Mouse (Mus musculus) hindbrain, postnatal 0 days (tissue): Measurements from ENCODE around the gene Bicdl1. TPM values are rescaled to one million over a fixed set of nuclear protein-coding genes. Genes with fewer than 3 reads are reported as not detected.

Experiments
- ATAC-seq: fragments of 200-750 bp; cut with Nextera tagmentation; 2 replicates; pipeline ENCODE4 v1.8.0; 2017; ENCODE audit warnings: mild to moderate bottlenecking, moderate TSS enrichment, moderate library complexity
- DNase-seq: peaks from one replicate; pipeline ENCODE4 v3.0.0-alpha.2; 2015; ENCODE audit warnings: low spot score
- H3K27ac ChIP-seq: fragments of 300-500 bp; sonication (generic); 2 replicates; pipeline ENCODE4 v1.5.1; 2014; ENCODE audit warnings: mild to moderate bottlenecking
- H3K27me3 ChIP-seq: fragments of 300-500 bp; sonication (generic); 2 replicates; pipeline ENCODE4 v1.6.1; 2014; ENCODE audit warnings: low read length, mixed read lengths; ENCODE audit not compliant: insufficient read depth
- H3K36me3 ChIP-seq: fragments of 300-500 bp; sonication (generic); 2 replicates; pipeline ENCODE4 v1.6.1; 2014; ENCODE audit warnings: low read length, mixed read lengths; ENCODE audit not compliant: insufficient read depth
- H3K4me1 ChIP-seq: fragments of 300-500 bp; sonication (generic); 2 replicates; pipeline ENCODE4 v1.6.1; 2014; ENCODE audit warnings: antibody characterized with exemption, low read length, mixed read lengths; ENCODE audit not compliant: insufficient read depth
- H3K4me2 ChIP-seq: fragments of 300-500 bp; sonication (generic); 2 replicates; pipeline ENCODE4 v1.6.1; 2014; ENCODE audit warnings: low read depth, mild to moderate bottlenecking, low read length, moderate library complexity, mixed read lengths
- H3K4me3 ChIP-seq: fragments of 300-500 bp; sonication (generic); 2 replicates; pipeline ENCODE4 v1.5.1; 2014; ENCODE audit warnings: low read length
- H3K9ac ChIP-seq: fragments of 300-500 bp; sonication (generic); replicated peaks from 2 replicates; pipeline ENCODE4 v1.6.1; 2014; ENCODE audit warnings: mild to moderate bottlenecking, low read length, moderate library complexity, mixed read lengths
- H3K9me3 ChIP-seq: fragments of 300-500 bp; sonication (generic); 2 replicates; pipeline ENCODE4 v1.6.1; 2016; ENCODE audit warnings: low read length, mixed read lengths
- CTCF ChIP-seq: IDR thresholded peaks from 2 replicates; pipeline ENCODE4 v1.5.1; 2016; ENCODE audit warnings: antibody characterized with exemption, control low read depth, low read depth
- WGBS: fragments of 180-500 bp; shearing (Covaris S2); extraction: QIAGEN DNeasy Blood & Tissue Kit; methylation state at CpG from one replicate; pipeline ENCODE4 v1.1.7; 2014; 5-methylcytosine and 5-hydroxymethylcytosine counted together
- polyA plus RNA-seq: library from polyadenylated mRNA; unstranded; fragments of >200 nt; fragmentation: Nextera tagmentation; extraction: Ambion mirVana; gene quantifications from 2 replicates; pipeline ENCODE4 v1.2.1, GENCODE M21; 2015
- total RNA-seq: library from RNA; depleted of rRNA; stranded (reverse); fragments of >200 nt; gene quantifications from 2 replicates; pipeline ENCODE4 v1.2.3, GENCODE M21; 2014

The Bicdl1 gene
- total and polyA plus RNA-seq, 2 experiments from 2014 or later = 28.8 to 124 TPM

DNA sequence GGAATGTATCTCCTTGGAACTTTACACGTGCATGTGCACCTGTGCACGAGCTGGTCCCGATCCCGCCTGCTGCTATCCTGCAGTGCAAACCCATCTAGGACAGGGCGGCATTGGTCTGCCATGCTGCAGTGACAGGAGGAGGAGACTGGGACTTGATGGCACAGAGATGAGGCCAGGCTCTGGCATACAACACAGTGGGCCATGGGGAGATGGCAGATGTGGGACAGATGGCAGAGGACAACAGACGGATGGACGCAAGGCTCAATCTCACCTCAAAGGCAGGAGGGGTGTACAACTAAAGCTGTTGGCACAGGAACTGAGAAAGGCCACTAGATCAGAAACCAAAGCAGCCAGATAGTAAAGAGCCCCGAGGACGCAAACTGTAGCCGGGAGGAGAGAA is 80.5 kb downstream of the Bicdl1 start:
- no peak for DNase-seq
- TF ChIP-seq CTCF = no peak
- H3K9me3 ChIP-seq = no peaks in the 10 kb centered on the region
- no peak overlapping the region for H3K9ac ChIP-seq
- 0 out of 2 replicates have a peak overlapping the region, but pooled peaks have one; percentile 2 for H3K4me2 ChIP-seq
- peaks cover 37% of the 10 kb centered on the region for H3K36me3 ChIP-seq
- WGBS = 65% methylated on average over 10 of the region's 10 CpGs
- no peak for ATAC-seq
- H3K4me3 ChIP-seq = no peak overlapping the region
- no peaks in the 10 kb centered on the region for H3K27me3 ChIP-seq
- peaks cover 10% of the 10 kb centered on the region; the same call in 1 of the 2 replicates for H3K4me1 ChIP-seq
- H3K27ac ChIP-seq = no peak overlapping the region

DNA sequence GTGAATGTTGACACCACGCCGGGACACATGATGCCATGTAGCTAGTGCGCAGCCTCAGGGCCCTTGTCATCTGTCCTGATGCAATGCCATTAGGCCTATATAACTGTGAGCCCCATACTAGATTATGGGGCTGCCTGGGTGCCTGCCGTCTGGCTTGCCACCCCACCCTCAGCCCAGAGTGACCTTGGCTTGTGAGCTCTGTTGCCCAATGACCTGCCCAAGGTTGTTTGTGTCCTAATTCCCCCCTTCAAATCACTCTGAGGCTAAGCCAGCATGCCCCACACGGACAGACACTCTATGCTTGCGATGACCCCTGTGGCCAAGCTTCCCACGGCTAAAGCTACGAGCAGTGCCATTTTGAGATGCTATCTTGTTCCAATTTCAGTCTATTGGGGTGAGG is 81.7 kb downstream of the Bicdl1 start:
- H3K9ac ChIP-seq = no peak overlapping the region
- no peak overlapping the region for H3K27ac ChIP-seq
- H3K4me1 ChIP-seq = peaks cover 10% of the 10 kb centered on the region; the same call in 1 of the 2 replicates
- H3K4me3 ChIP-seq = no peak overlapping the region
- no peak overlapping the region for H3K4me2 ChIP-seq
- ATAC-seq (no peak), DNase-seq (no peak)
- no peaks in the 10 kb centered on the region for H3K9me3 ChIP-seq
- TF ChIP-seq CTCF = no peak
- peaks cover 46% of the 10 kb centered on the region for H3K36me3 ChIP-seq
- no peaks in the 10 kb centered on the region for H3K27me3 ChIP-seq
- WGBS = 79% methylated on average over 8 of the region's 8 CpGs

DNA sequence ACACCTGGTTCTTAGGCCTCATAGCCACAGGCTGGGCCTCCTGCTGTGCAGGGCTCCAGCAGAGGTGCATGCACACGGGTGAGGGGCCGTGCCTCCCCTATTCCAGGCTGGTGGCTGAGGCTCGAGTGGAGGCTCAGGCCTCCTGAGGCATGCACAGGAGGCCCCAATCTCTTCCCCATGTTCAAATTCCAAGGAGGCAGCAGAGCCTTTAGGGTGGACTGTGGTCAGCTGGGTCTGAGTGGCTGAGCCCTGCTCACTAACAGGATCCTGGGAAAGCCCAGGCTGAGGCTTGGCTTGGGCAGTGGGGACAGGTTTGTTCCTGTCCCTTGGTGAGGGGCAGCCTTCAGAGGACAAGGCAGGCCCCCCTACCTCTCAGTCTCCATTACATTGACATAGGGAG is 82.5 kb downstream of the Bicdl1 start:
- WGBS = 48% methylated on average over 3 of the region's 3 CpGs
- DNase-seq (no peak), ATAC-seq (no peak)
- no peaks in the 10 kb centered on the region for H3K27me3 ChIP-seq
- H3K36me3 ChIP-seq = peaks cover 49% of the 10 kb centered on the region
- H3K4me2 ChIP-seq = no peak overlapping the region
- no peak overlapping the region for H3K27ac ChIP-seq
- TF ChIP-seq CTCF = no peak
- peaks cover 10% of the 10 kb centered on the region; the same call in 1 of the 2 replicates for H3K4me1 ChIP-seq
- H3K4me3 ChIP-seq = no peak overlapping the region
- H3K9me3 ChIP-seq = no peaks in the 10 kb centered on the region
- H3K9ac ChIP-seq = 0 out of 2 replicates have a peak overlapping the region, but pooled peaks have one; percentile 3

DNA sequence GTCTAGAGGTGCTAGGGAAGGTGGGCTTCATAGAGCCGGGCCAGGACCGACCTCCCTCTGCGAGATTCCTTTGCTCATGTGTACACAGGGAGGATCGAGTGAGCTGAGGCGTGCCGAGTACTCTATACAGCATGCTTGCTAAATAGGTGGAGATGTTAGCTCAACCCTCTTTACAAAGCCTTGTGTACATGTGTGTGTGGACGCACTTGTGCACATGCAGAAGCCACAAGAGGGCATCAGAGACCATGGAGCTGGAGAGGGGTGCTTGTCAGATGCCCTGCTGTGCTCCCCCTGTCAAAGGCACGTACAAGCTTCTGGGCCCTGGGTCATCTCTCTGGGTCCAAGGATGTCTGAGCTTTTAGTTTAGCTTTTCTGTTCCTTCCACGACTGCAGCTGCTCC is 87.2 kb downstream of the Bicdl1 start:
- 81% methylated on average over 9 of the region's 9 CpGs for WGBS
- no peak; the same call in 1 of the 2 replicates for ATAC-seq
- peaks cover 59% of the 10 kb centered on the region for H3K36me3 ChIP-seq
- TF ChIP-seq CTCF = peak; percentile 53
- no peak overlapping the region for H3K27ac ChIP-seq
- H3K27me3 ChIP-seq = no peaks in the 10 kb centered on the region
- no peaks in the 10 kb centered on the region for H3K4me1 ChIP-seq
- DNase-seq = peak; percentile 42
- H3K4me3 ChIP-seq = no peak overlapping the region
- H3K9me3 ChIP-seq = no peaks in the 10 kb centered on the region
- no peak overlapping the region for H3K9ac ChIP-seq
- H3K4me2 ChIP-seq = no peak overlapping the region

DNA sequence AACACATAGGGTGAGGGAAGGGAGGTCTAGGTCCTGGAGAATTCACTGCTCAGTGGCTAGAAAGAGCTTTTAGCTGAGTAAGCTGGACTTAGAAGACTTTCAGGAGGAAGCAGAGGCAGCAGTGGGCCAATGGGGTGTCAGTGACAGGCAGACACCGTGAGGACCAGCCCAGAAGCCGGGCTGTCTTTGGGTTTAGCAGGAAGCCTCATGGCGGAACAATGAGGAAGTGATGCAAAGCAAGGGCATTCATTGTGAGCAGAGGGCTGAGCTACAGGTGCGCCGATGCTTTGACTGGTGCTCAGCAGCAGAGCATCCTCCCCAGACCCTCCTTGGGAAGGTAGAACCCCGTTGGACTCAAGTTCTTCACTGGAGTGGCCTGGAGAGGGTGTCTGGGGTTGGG is 95.9 kb downstream of the Bicdl1 start:
- 69% methylated on average over 6 of the region's 6 CpGs for WGBS
- DNase-seq = no peak
- no peak for TF ChIP-seq CTCF
- Histone ChIP-seq H3K4me1 (peaks cover 21% of the 10 kb centered on the region; the same call in 1 of the 2 replicates), H3K27me3 (no peaks in the 10 kb centered on the region), H3K4me2 (no peak overlapping the region), H3K9ac (0 out of 2 replicates have a peak overlapping the region, but pooled peaks have one; percentile 13), H3K9me3 (no peaks in the 10 kb centered on the region), H3K4me3 (no peak overlapping the region), H3K36me3 (peaks cover 22% of the 10 kb centered on the region; the same call in 1 of the 2 replicates), H3K27ac (no peak overlapping the region)
- ATAC-seq = no peak

DNA sequence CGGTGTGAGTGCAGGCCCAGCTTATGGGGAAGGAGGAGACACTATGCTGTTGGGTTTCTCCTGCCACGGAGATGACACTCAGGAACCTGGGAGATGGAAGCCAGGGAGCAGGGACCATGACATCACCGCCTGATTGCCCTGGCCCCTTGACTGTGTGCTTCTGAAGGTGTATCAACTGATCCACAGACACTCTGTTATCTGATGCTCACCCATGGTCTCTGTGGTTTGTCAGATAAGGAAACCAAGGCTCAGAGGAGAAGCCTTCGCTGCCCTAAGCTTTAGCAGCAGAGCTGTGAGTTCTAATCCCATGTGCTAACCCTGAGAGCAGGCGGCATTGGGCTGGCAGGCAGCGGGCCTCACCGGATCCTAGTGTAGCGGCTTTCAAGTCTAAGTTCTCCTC is 97.4 kb downstream of the Bicdl1 start:
- ATAC-seq (no peak), DNase-seq (no peak)
- TF ChIP-seq CTCF = no peak
- no peak overlapping the region for H3K4me2 ChIP-seq
- peaks cover 7% of the 10 kb centered on the region; the same call in 1 of the 2 replicates for H3K36me3 ChIP-seq
- H3K9me3 ChIP-seq = no peaks in the 10 kb centered on the region
- H3K9ac ChIP-seq = 0 out of 2 replicates have a peak overlapping the region, but pooled peaks have one; percentile 5
- 96% methylated on average over 8 of the region's 8 CpGs for WGBS
- peaks cover 21% of the 10 kb centered on the region; the same call in 1 of the 2 replicates for H3K4me1 ChIP-seq
- H3K27me3 ChIP-seq = no peaks in the 10 kb centered on the region
- H3K4me3 ChIP-seq = no peak overlapping the region
- no peak overlapping the region for H3K27ac ChIP-seq

DNA sequence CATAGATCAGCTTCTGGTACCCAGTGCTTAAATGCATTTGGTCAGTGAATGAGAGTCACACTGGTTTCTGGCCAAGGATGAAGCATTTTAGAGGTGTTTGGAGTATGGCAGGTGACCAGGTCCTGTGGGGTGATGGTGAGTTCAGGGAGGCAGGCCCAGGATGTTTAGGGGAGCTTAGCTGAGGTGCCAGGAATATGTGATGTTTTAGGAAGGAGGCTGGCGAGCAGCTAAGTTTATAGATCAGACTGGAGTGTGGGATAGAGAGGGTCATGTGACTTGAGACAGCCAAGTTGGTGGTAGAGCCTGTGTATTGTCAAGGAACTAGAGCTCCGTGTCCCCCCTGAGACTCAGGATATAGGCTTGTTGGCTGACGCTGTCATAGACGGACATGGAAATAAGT is 98.4 kb downstream of the Bicdl1 start:
- DNase-seq (no peak), ATAC-seq (no peak)
- 43% methylated on average over 4 of the region's 4 CpGs for WGBS
- no peak overlapping the region for H3K27ac ChIP-seq
- no peaks in the 10 kb centered on the region for H3K9me3 ChIP-seq
- H3K9ac ChIP-seq = peak overlapping the region; percentile 93; the same call in 1 of the 2 replicates
- peak overlapping the region; percentile 60 for H3K4me2 ChIP-seq
- no peaks in the 10 kb centered on the region for H3K27me3 ChIP-seq
- H3K4me3 ChIP-seq = peak overlapping the region; percentile 86
- no peaks in the 10 kb centered on the region for H3K36me3 ChIP-seq
- TF ChIP-seq CTCF = no peak
- peaks cover 21% of the 10 kb centered on the region; the same call in 1 of the 2 replicates for H3K4me1 ChIP-seq
